Mouse (Mus musculus): ENCODE data around the gene Crkl. TPM values are rescaled to one million over a fixed set of nuclear protein-coding genes. Genes with fewer than 3 reads are reported as not detected.

Crkl gene
- polyA plus RNA-seq, 1 experiment: 14.8 TPM

- Histone ChIP-seq H3K4me3 (peak overlapping the region; percentile 93), H3K36me3 (ENCODE audit: control insufficient read depth, insufficient read depth) (peaks cover 23% of the 10 kb centered on the region), H3K4me2 (ENCODE audit: low read depth) (peak overlapping the region; percentile 80), H3K27me3 (ENCODE audit: control insufficient read depth, insufficient read depth, insufficient read length) (no peaks in the 10 kb centered on the region), H3K79me2 (ENCODE audit: control insufficient read depth, insufficient read depth) (no peaks in the 10 kb centered on the region), H3ac (ENCODE audit: control insufficient read depth, insufficient read length) (peak overlapping the region; percentile 55)
- TF ChIP-seq REST (IDR thresholded peaks at IDR 0.05; ENCODE audit: insufficient read depth, insufficient read length) (no peak), POLR2A (IDR thresholded peaks at IDR 0.05; ENCODE audit: insufficient read length, low read depth) (no peak), E2F4 (IDR thresholded peaks at IDR 0.05; ENCODE audit: insufficient read depth) (no peak), CEBPB (IDR thresholded peaks at IDR 0.05; ENCODE audit: insufficient read depth, poor library complexity, severe bottlenecking) (no peak), SRF (IDR thresholded peaks at IDR 0.05; ENCODE audit: control insufficient read depth, insufficient read length, low read depth) (no peak), MYOG (IDR thresholded peaks at IDR 0.05; ENCODE audit: control insufficient read depth in 1 of 3, insufficient read depth in 1 of 3, insufficient read length in 2 of 3, low read depth in 2 of 3) (no peak), MYOD1 (IDR thresholded peaks at IDR 0.05; ENCODE audit: control insufficient read depth in 1 of 3, insufficient read length in 2 of 3, low read depth in 2 of 3) (no peak), TCF3 (IDR thresholded peaks at IDR 0.05; ENCODE audit: insufficient read length, low read depth) (no peak), USF1 (IDR thresholded peaks at IDR 0.05; ENCODE audit: low read depth) (no peak), POLR2AphosphoS2 (IDR thresholded peaks at IDR 0.05; ENCODE audit: insufficient read length, low read depth) (no peak), MAX (IDR thresholded peaks at IDR 0.05; ENCODE audit: low read depth) (no peak), TCF12 (IDR thresholded peaks at IDR 0.05; ENCODE audit: insufficient read depth, poor library complexity, severe bottlenecking) (no peak)
These were observed 78.3 kb downstream of the Crkl start for GRCm38 (mm10) chr16:17529981-17530586.

- Histone ChIP-seq H3K79me2 (ENCODE audit: control insufficient read depth, insufficient read depth) (no peaks in the 10 kb centered on the region), H3K27me3 (ENCODE audit: control insufficient read depth, insufficient read depth, insufficient read length) (no peaks in the 10 kb centered on the region), H3ac (ENCODE audit: control insufficient read depth, insufficient read length) (peak within 1 kb of the TSS; percentile 55), H3K4me2 (ENCODE audit: low read depth) (peak within 1 kb of the TSS; percentile 99), H3K36me3 (ENCODE audit: control insufficient read depth, insufficient read depth) (peaks cover 17% of the 10 kb centered on the region), H3K4me3 (peak within 1 kb of the TSS; percentile 93)
- TF ChIP-seq POLR2AphosphoS2 (IDR thresholded peaks at IDR 0.05; ENCODE audit: insufficient read length, low read depth) (peak; percentile 80), POLR2A (IDR thresholded peaks at IDR 0.05; ENCODE audit: insufficient read length, low read depth) (peak; percentile 85), MYOD1 (IDR thresholded peaks at IDR 0.05; ENCODE audit: control insufficient read depth in 1 of 3, insufficient read length in 2 of 3, low read depth in 2 of 3) (peak in 1 of 3 experiments; percentile 37), SRF (IDR thresholded peaks at IDR 0.05; ENCODE audit: control insufficient read depth, insufficient read length, low read depth) (no peak)
These were observed 79.0 kb downstream of the Crkl start, which contains the start of gene Thap7 for GRCm38 (mm10) chr16:17530640-17531288. Thap7 (minus strand) TSS chr16:17531136.

- Histone ChIP-seq H3K36me3 (ENCODE audit: control insufficient read depth, insufficient read depth) (peaks cover 6% of the 10 kb centered on the region), H3ac (ENCODE audit: control insufficient read depth, insufficient read length) (no peak overlapping the region), H3K79me2 (ENCODE audit: control insufficient read depth, insufficient read depth) (no peaks in the 10 kb centered on the region), H3K4me2 (ENCODE audit: low read depth) (peak overlapping the region; percentile 99), H3K4me3 (peak overlapping the region; percentile 93), H3K27me3 (ENCODE audit: control insufficient read depth, insufficient read depth, insufficient read length) (no peaks in the 10 kb centered on the region)
- TF ChIP-seq POLR2AphosphoS2 (IDR thresholded peaks at IDR 0.05; ENCODE audit: insufficient read length, low read depth) (no peak), CEBPB (IDR thresholded peaks at IDR 0.05; ENCODE audit: insufficient read depth, poor library complexity, severe bottlenecking) (no peak), MYOG (IDR thresholded peaks at IDR 0.05; ENCODE audit: control insufficient read depth in 1 of 3, insufficient read depth in 1 of 3, insufficient read length in 2 of 3, low read depth in 2 of 3) (no peak), USF1 (IDR thresholded peaks at IDR 0.05; ENCODE audit: low read depth) (no peak), MAX (IDR thresholded peaks at IDR 0.05; ENCODE audit: low read depth) (no peak)
These were observed 80.5 kb downstream of the Crkl start for GRCm38 (mm10) chr16:17532271-17532670.

GRCm38 (mm10) chr16:17532676-17533329, 81.0 kb downstream of the Crkl start:
- no peak for TF ChIP-seq MYOD1 (IDR thresholded peaks at IDR 0.05; ENCODE audit: control insufficient read depth in 1 of 3, insufficient read length in 2 of 3, low read depth in 2 of 3)
- no peak for TF ChIP-seq E2F4 (IDR thresholded peaks at IDR 0.05; ENCODE audit: insufficient read depth)
- TF ChIP-seq USF1 (IDR thresholded peaks at IDR 0.05; ENCODE audit: low read depth): no peak
- TF ChIP-seq CEBPB (IDR thresholded peaks at IDR 0.05; ENCODE audit: insufficient read depth, poor library complexity, severe bottlenecking): no peak
- no peak for TF ChIP-seq SRF (IDR thresholded peaks at IDR 0.05; ENCODE audit: control insufficient read depth, insufficient read length, low read depth)
- no peak for TF ChIP-seq MAX (IDR thresholded peaks at IDR 0.05; ENCODE audit: low read depth)
- TF ChIP-seq MYOG (IDR thresholded peaks at IDR 0.05; ENCODE audit: control insufficient read depth in 1 of 3, insufficient read depth in 1 of 3, insufficient read length in 2 of 3, low read depth in 2 of 3): no peak
- TF ChIP-seq POLR2AphosphoS2 (IDR thresholded peaks at IDR 0.05; ENCODE audit: insufficient read length, low read depth): no peak
- TF ChIP-seq TCF3 (IDR thresholded peaks at IDR 0.05; ENCODE audit: insufficient read length, low read depth): no peak
- no peak for TF ChIP-seq TCF12 (IDR thresholded peaks at IDR 0.05; ENCODE audit: insufficient read depth, poor library complexity, severe bottlenecking)
- no peak for TF ChIP-seq REST (IDR thresholded peaks at IDR 0.05; ENCODE audit: insufficient read depth, insufficient read length)
- no peak for TF ChIP-seq POLR2A (IDR thresholded peaks at IDR 0.05; ENCODE audit: insufficient read length, low read depth)

More at GRCm38 (mm10) chr16:17532676-17533329, 81.0 kb downstream of the Crkl start:
- Histone ChIP-seq H3ac (ENCODE audit: control insufficient read depth, insufficient read length) (no peak overlapping the region), H3K4me3 (no peak overlapping the region), H3K4me2 (ENCODE audit: low read depth) (no peak overlapping the region), H3K27me3 (ENCODE audit: control insufficient read depth, insufficient read depth, insufficient read length) (no peaks in the 10 kb centered on the region), H3K79me2 (ENCODE audit: control insufficient read depth, insufficient read depth) (no peaks in the 10 kb centered on the region), H3K36me3 (ENCODE audit: control insufficient read depth, insufficient read depth) (peaks cover 3% of the 10 kb centered on the region)

All from myocyte (in vitro differentiated cells).